Comparison of ENCODE assay signal across 7 mouse cellular contexts in the genomic region with DNA sequence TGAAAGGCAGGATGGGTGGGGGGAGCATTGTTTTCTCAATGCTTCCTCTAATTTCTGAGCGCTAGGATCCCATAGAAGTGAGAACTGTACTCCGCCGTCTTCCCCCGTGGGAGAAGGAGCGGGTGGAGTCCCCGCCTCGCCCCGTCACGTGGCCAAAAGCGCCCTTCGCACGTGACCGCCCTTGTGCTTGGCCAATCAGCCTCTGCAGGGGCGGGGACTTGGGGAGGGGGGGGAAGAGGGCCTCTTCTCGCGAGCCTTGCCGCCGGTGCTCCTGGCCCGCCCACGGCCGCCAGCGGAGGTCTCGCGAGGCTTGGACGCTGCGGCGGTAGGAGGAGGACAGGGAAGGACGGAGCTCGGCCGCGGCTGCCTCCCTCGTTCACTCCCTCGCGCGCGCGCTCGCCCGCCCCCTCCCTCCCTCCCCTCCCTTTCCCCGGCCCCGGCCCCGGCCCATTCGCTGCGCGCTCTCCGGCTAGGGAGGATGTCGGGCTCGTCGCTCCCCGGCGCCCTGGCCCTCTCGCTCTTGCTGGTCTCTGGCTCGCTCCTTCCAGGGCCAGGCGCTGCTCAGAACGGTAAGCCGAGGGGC. TPM values are rescaled to one million over a fixed set of nuclear protein-coding genes. Genes with fewer than 3 reads are reported as not detected.
DNase-seq lines count a peak whose midpoint lies in the region; ATAC-seq lines count a peak whose summit lies in the region.

Gene Nptn (plus strand): TSS at position 283 of the 583 bp plus-strand sequence.

- peak; percentile 98 for DNase-seq in adrenal gland, postnatal 25 days
- peak; percentile 100 for DNase-seq in heart, adult 11 months
- DNase-seq in kidney, adult 18-20 months = peak; percentile 97
- DNase-seq in limb, embryonic 11.5 days (ENCODE audit: low spot score) = peak; percentile 98
- DNase-seq in midbrain, embryonic 14.5 days = peak; percentile 99
- DNase-seq in spleen, adult 18-20 months = peak; percentile 94 to 97

- H3K9me3 ChIP-seq in embryonic facial prominence, embryonic 12.5 days = no peaks in the 10 kb centered on the region
- no peaks in the 10 kb centered on the region for H3K9me3 ChIP-seq in limb, embryonic 11.5 days (ENCODE audit: control insufficient read depth, low read length)
- no peaks in the 10 kb centered on the region for H3K9me3 ChIP-seq in midbrain, embryonic 14.5 days (ENCODE audit: control insufficient read depth, low read length)

- H3K36me3 ChIP-seq in embryonic facial prominence, embryonic 12.5 days = no peaks in the 10 kb centered on the region
- no peaks in the 10 kb centered on the region for H3K36me3 ChIP-seq in limb, embryonic 11.5 days (ENCODE audit: control insufficient read depth, insufficient read depth, low read length)
- no peaks in the 10 kb centered on the region for H3K36me3 ChIP-seq in midbrain, embryonic 14.5 days (ENCODE audit: control insufficient read depth, insufficient read depth, low read length)

- ATAC-seq in embryonic facial prominence, embryonic 12.5 days (ENCODE audit: insufficient number of reproducible peaks, insufficient read depth, low FRiP score, low TSS enrichment) = peak; percentile 97
- peak; percentile 98 for ATAC-seq in limb, embryonic 11.5 days (ENCODE audit: insufficient number of reproducible peaks, low FRiP score, low TSS enrichment, low read depth)
- peak; percentile 99 for ATAC-seq in midbrain, embryonic 14.5 days (ENCODE audit: low FRiP score, low TSS enrichment)

- peaks cover 15% of the 10 kb centered on the region; the same call in 1 of the 2 replicates for H3K4me1 ChIP-seq in embryonic facial prominence, embryonic 12.5 days
- H3K4me1 ChIP-seq in limb, embryonic 11.5 days (ENCODE audit: control insufficient read depth, insufficient read depth, low read length) = no peaks in the 10 kb centered on the region
- H3K4me1 ChIP-seq in midbrain, embryonic 14.5 days (ENCODE audit: control insufficient read depth, insufficient read depth, low read length) = peaks cover 15% of the 10 kb centered on the region

- H3K9ac ChIP-seq in embryonic facial prominence, embryonic 12.5 days = peak within 1 kb of the TSS; percentile 98
- H3K9ac ChIP-seq in limb, embryonic 11.5 days (ENCODE audit: low read length) = peak within 1 kb of the TSS; percentile 94
- peak within 1 kb of the TSS; percentile 97 for H3K9ac ChIP-seq in midbrain, embryonic 14.5 days (replicated peaks; ENCODE audit: low read length)

- H3K27me3 ChIP-seq in embryonic facial prominence, embryonic 12.5 days = no peaks in the 10 kb centered on the region
- H3K27me3 ChIP-seq in limb, embryonic 11.5 days (ENCODE audit: control insufficient read depth, insufficient read depth, low read length) = no peaks in the 10 kb centered on the region
- no peaks in the 10 kb centered on the region for H3K27me3 ChIP-seq in midbrain, embryonic 14.5 days (ENCODE audit: control insufficient read depth, insufficient read depth, low read length)

- H3K27ac ChIP-seq in embryonic facial prominence, embryonic 12.5 days = peak within 1 kb of the TSS; percentile 98
- H3K27ac ChIP-seq in limb, embryonic 11.5 days (replicated peaks; ENCODE audit: low read depth, low read length) = peak within 1 kb of the TSS; percentile 94
- H3K27ac ChIP-seq in midbrain, embryonic 14.5 days (replicated peaks; ENCODE audit: low read depth, low read length) = peak within 1 kb of the TSS; percentile 97

- peak within 1 kb of the TSS; percentile 64 for H3K4me2 ChIP-seq in embryonic facial prominence, embryonic 12.5 days (replicated peaks)
- peak within 1 kb of the TSS; percentile 68 for H3K4me2 ChIP-seq in limb, embryonic 11.5 days (ENCODE audit: low read depth, severe bottlenecking)
- peak within 1 kb of the TSS; percentile 80 for H3K4me2 ChIP-seq in midbrain, embryonic 14.5 days (ENCODE audit: low read length)

- WGBS in embryonic facial prominence, embryonic 12.5 days = 2% methylated on average over 40 of the region's 56 CpGs
- WGBS in limb, embryonic 11.5 days = 1% methylated on average over 25 of the region's 56 CpGs
- 2% methylated on average over 47 of the region's 56 CpGs for WGBS in midbrain, embryonic 14.5 days

- peak within 1 kb of the TSS; percentile 93 for H3K4me3 ChIP-seq in embryonic facial prominence, embryonic 12.5 days
- H3K4me3 ChIP-seq in limb, embryonic 11.5 days (ENCODE audit: low read depth, low read length) = peak within 1 kb of the TSS; percentile 95
- H3K4me3 ChIP-seq in midbrain, embryonic 14.5 days (replicated peaks; ENCODE audit: low read depth, low read length) = peak within 1 kb of the TSS; percentile 90

RNA-seq across cellular contexts. Expression of gene Nptn, which starts in this region (rescaled TPM):
- total RNA-seq in adrenal gland, postnatal 25 days (2021) = 151 and 177 TPM in 2 replicates
- polyA plus RNA-seq in embryonic facial prominence, embryonic 12.5 days (2016; fragmentation: Nextera tagmentation; extraction: Ambion mirVana) = 76.7 and 76.8 TPM in 2 replicates
- polyA plus RNA-seq in limb, embryonic 11.5 days (2014; fragmentation: Nextera tagmentation; extraction: Ambion mirVana) = 56.1 and 60.5 TPM in 2 replicates
- 179 and 180 TPM in 2 replicates for polyA plus RNA-seq in midbrain, embryonic 14.5 days (2014; fragmentation: Nextera tagmentation; extraction: Ambion mirVana)

Comparison
In these comparisons a context has a peak if more than half of its experiments do, and no peak if none do; other contexts are left out.
1. Peak in every context shown above with its lines: DNase-seq, ATAC-seq, H3K4me3 ChIP-seq and H3K27ac ChIP-seq.